Mouse (Mus musculus): ENCODE measurements around the gene Nrxn2.

DNA sequence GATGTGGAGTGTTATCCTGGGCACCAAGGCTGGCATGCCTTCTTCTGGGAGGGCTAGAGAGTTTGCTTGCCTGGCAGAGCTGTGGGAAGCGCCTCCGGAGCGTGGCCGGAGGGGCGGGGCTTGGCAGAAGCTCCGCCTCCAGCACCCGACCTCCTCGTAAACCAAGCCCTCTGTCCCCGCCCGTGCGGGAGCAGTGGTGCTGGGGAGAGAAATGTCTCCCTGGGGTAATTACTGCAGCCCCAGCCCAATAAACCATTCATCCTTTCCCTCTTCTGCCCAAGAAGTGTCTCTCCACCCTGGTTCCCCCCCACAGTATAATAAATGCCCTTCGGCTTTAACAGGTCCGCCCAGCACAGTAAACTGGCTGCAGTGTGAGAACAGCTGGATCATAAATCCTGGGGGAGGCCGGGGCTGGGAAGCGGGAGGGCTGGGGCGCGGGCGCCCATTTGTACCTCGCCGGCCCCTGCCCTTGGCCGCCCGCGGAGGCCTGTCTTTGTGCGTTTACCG lies 83.6 kb downstream of the Nrxn2 start:
- no peak for TF ChIP-seq CTCF (conservative IDR thresholded peaks at IDR 0.05; ENCODE audit: insufficient read depth, insufficient read length, low read depth, low read length)
- TF ChIP-seq POLR2A (IDR thresholded peaks at IDR 0.05; ENCODE audit: low read depth, low read length) = no peak
